Mouse (Mus musculus): ENCODE data around the gene Slbp.

Slbp gene

GRCm38 (mm10) chr5:33651921-33652782 is at the start of gene Slbp:
TSS of gene Slbp (minus strand) at chr5:33652574.
- peak; percentile 97 for DNase-seq (ENCODE audit: low spot score)

- DNase-seq (ENCODE audit: low spot score) = no peak
These were observed 49.5 kb upstream of the Slbp start for GRCm38 (mm10) chr5:33701832-33702231.

GRCm38 (mm10) chr5:33700010-33700409 is 47.6 kb upstream of the Slbp start:
- no peak for DNase-seq (ENCODE audit: low spot score)

- DNase-seq (ENCODE audit: low spot score) = no peak
These were observed 46.3 kb upstream of the Slbp start for GRCm38 (mm10) chr5:33698669-33699068.

GRCm38 (mm10) chr5:33697947-33698512 is 45.7 kb upstream of the Slbp start:
- no peak for DNase-seq (ENCODE audit: low spot score)

GRCm38 (mm10) chr5:33697534-33697933 is 45.2 kb upstream of the Slbp start:
- DNase-seq (ENCODE audit: low spot score) = no peak

GRCm38 (mm10) chr5:33696430-33696829 is 44.1 kb upstream of the Slbp start:
- peak; percentile 80 for DNase-seq (ENCODE audit: low spot score)

- no peak for DNase-seq (ENCODE audit: low spot score)
These were observed 43.3 kb upstream of the Slbp start for GRCm38 (mm10) chr5:33695718-33696121.

GRCm38 (mm10) chr5:33694848-33695717 is 42.7 kb upstream of the Slbp start:
- DNase-seq (ENCODE audit: low spot score) = peak; percentile 62

- peak; percentile 36 for DNase-seq (ENCODE audit: low spot score)
These were observed 42.1 kb upstream of the Slbp start for GRCm38 (mm10) chr5:33694461-33694847.

GRCm38 (mm10) chr5:33692393-33692792 is 40.0 kb upstream of the Slbp start:
- DNase-seq (ENCODE audit: low spot score) = no peak

GRCm38 (mm10) chr5:33689852-33690645 is 37.7 kb upstream of the Slbp start:
- DNase-seq (ENCODE audit: low spot score) = peak; percentile 85

- peak; percentile 80 for DNase-seq (ENCODE audit: low spot score)
These were observed 37.0 kb upstream of the Slbp start for GRCm38 (mm10) chr5:33689221-33689844.

GRCm38 (mm10) chr5:33688278-33689220 is 36.2 kb upstream of the Slbp start:
- DNase-seq (ENCODE audit: low spot score) = peak; percentile 59

GRCm38 (mm10) chr5:33687142-33687541 is 34.8 kb upstream of the Slbp start:
- DNase-seq (ENCODE audit: low spot score) = no peak

GRCm38 (mm10) chr5:33684932-33685331 is 32.6 kb upstream of the Slbp start:
- no peak for DNase-seq (ENCODE audit: low spot score)

GRCm38 (mm10) chr5:33683897-33684652 is 31.7 kb upstream of the Slbp start:
- peak; percentile 79 for DNase-seq (ENCODE audit: low spot score)

- DNase-seq (ENCODE audit: low spot score) = no peak
These were observed 30.6 kb upstream of the Slbp start for GRCm38 (mm10) chr5:33682963-33683362.

All from lung, postnatal 25 days (tissue).